Mouse (Mus musculus): ENCODE data around the gene Helz2. TPM values are rescaled to one million over a fixed set of nuclear protein-coding genes. Genes with fewer than 3 reads are reported as not detected.

Helz2 gene
- polyA plus RNA-seq, 1 experiment: 29.3 TPM

DNA sequence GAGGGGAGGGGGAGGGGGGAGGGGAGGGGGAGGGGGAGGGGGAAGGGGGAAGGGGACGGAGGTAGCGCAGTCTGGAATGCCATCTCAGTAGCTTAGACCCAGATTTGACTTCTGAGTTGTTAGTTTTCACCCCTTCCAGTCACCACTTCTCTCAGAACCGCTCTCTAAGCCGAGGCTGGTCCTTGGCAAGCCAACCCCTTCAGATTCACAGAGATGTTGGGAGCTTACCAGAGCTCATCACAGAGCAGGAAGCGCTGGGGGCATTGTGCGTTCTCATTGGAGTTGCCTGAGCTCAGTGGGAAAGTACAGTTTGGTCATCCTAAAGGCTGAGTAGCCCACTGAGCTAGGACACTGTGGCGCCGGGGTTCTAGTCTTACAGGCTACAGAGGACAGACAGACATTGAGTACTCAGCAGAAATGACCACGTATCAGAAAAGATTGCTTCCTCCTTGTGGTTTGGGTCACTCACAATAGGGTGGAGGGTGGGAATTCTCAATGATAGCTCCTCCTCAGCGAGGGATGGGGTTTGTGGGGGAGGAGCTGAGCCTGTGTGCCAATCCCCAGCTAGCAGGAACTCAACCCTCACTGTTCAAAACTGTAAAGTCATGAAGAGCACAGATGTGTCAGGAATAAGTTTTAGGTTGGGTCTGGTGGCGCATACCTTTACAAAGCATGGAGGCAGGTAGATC is 2.0 kb upstream of the Helz2 start:
- Histone ChIP-seq H3K27ac (ENCODE audit: control insufficient read depth, insufficient read depth, low read depth, low read length, poor library complexity) (peak overlapping the region; percentile 1; the same call in 1 of the 2 replicates), H3K4me3 (replicated peaks; ENCODE audit: control insufficient read depth, low read depth, low read length) (no peak overlapping the region), H3K4me1 (ENCODE audit: control insufficient read depth, insufficient read depth, low read length) (peaks cover 6% of the 10 kb centered on the region; the same call in 1 of the 2 replicates)
- 11% methylated on average over 11 of the region's 11 CpGs for WGBS
- no peak for TF ChIP-seq CTCF (IDR thresholded peaks at IDR 0.05; ENCODE audit: control insufficient read depth, insufficient read depth, low read length)
- TF ChIP-seq POLR2A (IDR thresholded peaks at IDR 0.05; ENCODE audit: borderline replicate concordance, control insufficient read depth, low read depth, low read length): no peak

DNA sequence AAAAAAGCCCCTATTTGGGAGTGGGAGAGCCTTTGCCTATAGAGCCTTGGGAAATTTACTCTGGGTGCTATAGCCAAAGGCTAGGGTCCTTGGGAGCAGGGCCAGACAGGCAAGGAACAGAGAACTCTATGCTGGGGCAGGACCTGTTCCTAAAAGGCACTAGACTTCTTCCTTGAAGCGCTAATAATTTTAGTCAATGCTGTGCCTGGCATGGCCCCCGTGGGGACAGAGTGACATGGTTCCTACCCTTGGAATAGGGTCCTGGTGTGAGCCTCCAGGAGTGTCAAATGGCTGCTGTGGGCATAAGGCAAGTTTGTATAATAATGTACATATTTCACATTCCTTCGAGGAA is 463 bp upstream of the Helz2 start:
- no peak overlapping the region for H3K27ac ChIP-seq (ENCODE audit: control insufficient read depth, insufficient read depth, low read depth, low read length, poor library complexity)
- 57% methylated on average over 3 of the region's 3 CpGs for WGBS
- TF ChIP-seq CTCF (IDR thresholded peaks at IDR 0.05; ENCODE audit: control insufficient read depth, insufficient read depth, low read length): no peak
- TF ChIP-seq POLR2A (IDR thresholded peaks at IDR 0.05; ENCODE audit: borderline replicate concordance, control insufficient read depth, low read depth, low read length): no peak
- peaks cover 6% of the 10 kb centered on the region; the same call in 1 of the 2 replicates for H3K4me1 ChIP-seq (ENCODE audit: control insufficient read depth, insufficient read depth, low read length)
- no peak overlapping the region for H3K4me3 ChIP-seq (replicated peaks; ENCODE audit: control insufficient read depth, low read depth, low read length)

- H3K4me3 ChIP-seq (replicated peaks; ENCODE audit: control insufficient read depth, low read depth, low read length): peak overlapping the region; percentile 84
- peaks cover 6% of the 10 kb centered on the region; the same call in 1 of the 2 replicates for H3K4me1 ChIP-seq (ENCODE audit: control insufficient read depth, insufficient read depth, low read length)
- no peak for TF ChIP-seq POLR2A (IDR thresholded peaks at IDR 0.05; ENCODE audit: borderline replicate concordance, control insufficient read depth, low read depth, low read length)
- no peak for TF ChIP-seq CTCF (IDR thresholded peaks at IDR 0.05; ENCODE audit: control insufficient read depth, insufficient read depth, low read length)
- H3K27ac ChIP-seq (ENCODE audit: control insufficient read depth, insufficient read depth, low read depth, low read length, poor library complexity): no peak overlapping the region
- WGBS: 89% methylated on average over 13 of the region's 13 CpGs
Measured at GRCm38 (mm10) chr2:181240806-181241440, 904 bp downstream of the Helz2 start.

GRCm38 (mm10) chr2:181239261-181239660 is 2.6 kb downstream of the Helz2 start:
- no peak overlapping the region for H3K27ac ChIP-seq (ENCODE audit: control insufficient read depth, insufficient read depth, low read depth, low read length, poor library complexity)
- H3K4me1 ChIP-seq (ENCODE audit: control insufficient read depth, insufficient read depth, low read length): peaks cover 6% of the 10 kb centered on the region; the same call in 1 of the 2 replicates
- WGBS: 94% methylated on average over 9 of the region's 9 CpGs
- no peak overlapping the region for H3K4me3 ChIP-seq (replicated peaks; ENCODE audit: control insufficient read depth, low read depth, low read length)
- TF ChIP-seq CTCF (IDR thresholded peaks at IDR 0.05; ENCODE audit: control insufficient read depth, insufficient read depth, low read length): no peak
- TF ChIP-seq POLR2A (IDR thresholded peaks at IDR 0.05; ENCODE audit: borderline replicate concordance, control insufficient read depth, low read depth, low read length): no peak

GRCm38 (mm10) chr2:181238861-181239260 is 3.0 kb downstream of the Helz2 start:
- Histone ChIP-seq H3K4me3 (replicated peaks; ENCODE audit: control insufficient read depth, low read depth, low read length) (no peak overlapping the region), H3K4me1 (ENCODE audit: control insufficient read depth, insufficient read depth, low read length) (peaks cover 6% of the 10 kb centered on the region; the same call in 1 of the 2 replicates), H3K27ac (ENCODE audit: control insufficient read depth, insufficient read depth, low read depth, low read length, poor library complexity) (no peak overlapping the region)
- WGBS: 44% methylated on average over 2 of the region's 2 CpGs
- no peak for TF ChIP-seq POLR2A (IDR thresholded peaks at IDR 0.05; ENCODE audit: borderline replicate concordance, control insufficient read depth, low read depth, low read length)
- TF ChIP-seq CTCF (IDR thresholded peaks at IDR 0.05; ENCODE audit: control insufficient read depth, insufficient read depth, low read length): no peak

GRCm38 (mm10) chr2:181238091-181238610 is 3.7 kb downstream of the Helz2 start:
- H3K4me1 ChIP-seq (ENCODE audit: control insufficient read depth, insufficient read depth, low read length): peaks cover 6% of the 10 kb centered on the region; the same call in 1 of the 2 replicates
- no peak for TF ChIP-seq POLR2A (IDR thresholded peaks at IDR 0.05; ENCODE audit: borderline replicate concordance, control insufficient read depth, low read depth, low read length)
- TF ChIP-seq CTCF (IDR thresholded peaks at IDR 0.05; ENCODE audit: control insufficient read depth, insufficient read depth, low read length): no peak
- 86% methylated on average over 10 of the region's 10 CpGs for WGBS
- H3K27ac ChIP-seq (ENCODE audit: control insufficient read depth, insufficient read depth, low read depth, low read length, poor library complexity): no peak overlapping the region
- H3K4me3 ChIP-seq (replicated peaks; ENCODE audit: control insufficient read depth, low read depth, low read length): no peak overlapping the region

DNA sequence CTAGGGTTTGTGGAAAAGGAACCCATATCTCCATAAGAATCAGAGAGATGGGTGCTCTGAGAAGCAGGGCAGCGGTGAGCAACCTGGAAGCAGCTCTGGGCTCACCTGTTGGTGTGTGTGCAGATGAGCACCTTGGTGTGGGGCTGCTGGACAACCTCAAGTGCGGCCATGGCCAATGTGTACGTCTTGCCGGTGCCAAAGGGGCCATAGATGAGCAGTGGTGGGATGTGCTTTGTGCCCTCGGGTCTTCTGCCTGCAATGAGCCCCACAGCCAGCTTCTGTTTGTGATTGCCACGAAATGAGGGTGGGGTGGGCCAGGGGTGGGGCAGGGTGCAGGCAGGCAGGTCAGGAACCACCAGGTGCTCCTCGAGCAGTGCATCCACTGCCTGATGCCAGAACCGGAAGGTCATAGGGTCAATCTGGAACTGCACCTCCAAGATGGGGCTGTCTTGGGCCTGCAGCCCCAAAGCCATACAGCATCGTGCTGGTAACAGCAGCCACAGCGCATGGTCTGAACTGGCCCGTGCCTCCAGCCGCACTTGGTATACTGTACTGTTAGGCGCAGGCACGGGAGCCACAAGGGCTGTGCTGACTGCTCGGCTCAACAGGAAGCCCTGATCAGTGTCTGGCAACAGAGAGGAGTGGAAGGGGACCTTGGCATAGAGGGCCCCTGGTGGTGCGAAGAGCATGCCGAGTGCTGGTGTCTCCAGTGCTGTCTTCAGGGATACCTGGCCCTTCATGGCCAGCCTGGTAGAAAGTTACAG is 4.4 kb downstream of the Helz2 start:
- H3K4me1 ChIP-seq (ENCODE audit: control insufficient read depth, insufficient read depth, low read length): peaks cover 6% of the 10 kb centered on the region; the same call in 1 of the 2 replicates
- no peak for TF ChIP-seq POLR2A (IDR thresholded peaks at IDR 0.05; ENCODE audit: borderline replicate concordance, control insufficient read depth, low read depth, low read length)
- TF ChIP-seq CTCF (IDR thresholded peaks at IDR 0.05; ENCODE audit: control insufficient read depth, insufficient read depth, low read length): no peak

More for the DNA sequence above, 4.4 kb downstream of the Helz2 start:
- Histone ChIP-seq H3K27ac (ENCODE audit: control insufficient read depth, insufficient read depth, low read depth, low read length, poor library complexity) (no peak overlapping the region), H3K4me3 (replicated peaks; ENCODE audit: control insufficient read depth, low read depth, low read length) (no peak overlapping the region)
- WGBS: 90% methylated on average over 17 of the region's 17 CpGs

Data from bone marrow, adult 2 months (tissue).